Comparison of ENCODE assay signal across 15 mouse cellular contexts in the genomic region with DNA sequence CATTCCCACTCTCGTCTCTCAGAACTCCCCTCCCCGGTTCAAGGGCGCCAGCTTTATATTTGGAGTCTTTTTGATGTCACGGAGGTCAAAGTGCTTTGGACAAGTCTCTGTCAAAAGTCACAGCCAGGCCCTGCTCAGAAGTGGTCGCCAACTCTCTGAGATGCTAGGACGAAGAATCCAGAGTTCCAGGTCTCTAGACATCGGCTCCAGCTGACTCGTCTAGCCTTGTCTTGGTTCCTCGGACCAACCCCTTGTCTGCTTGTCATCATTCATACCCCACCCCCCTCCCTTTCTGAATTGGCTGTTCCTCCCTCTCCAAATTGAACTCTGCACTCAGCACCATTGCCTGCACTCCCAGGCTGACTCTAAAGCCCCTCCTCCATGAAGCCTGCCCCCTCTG. TPM values are rescaled to one million over a fixed set of nuclear protein-coding genes. Genes with fewer than 3 reads are reported as not detected.
DNase-seq lines count a peak whose midpoint lies in the region; ATAC-seq and TF ChIP-seq lines count a peak whose summit lies in the region.
"Had no signal": no experiment of that assay in that cellular context is flagged by ENCODE, and none has a peak within 500 bp of the region (broad histone marks: within the 10 kb centered on the region; RNA-seq: fewer than 3 reads in every experiment).

No protein-coding gene starts in this region.

- no peak for TF ChIP-seq EP300 in liver, postnatal 0 days (IDR thresholded peaks at IDR 0.05; ENCODE audit: low read depth)

- TF ChIP-seq CTCF in liver, adult 2 months (IDR thresholded peaks at IDR 0.05; ENCODE audit: low read depth, low read length) = no peak
- no peak for TF ChIP-seq CTCF in liver, postnatal 0 days (IDR thresholded peaks at IDR 0.05; ENCODE audit: low read depth)

- H3K9ac ChIP-seq in liver, adult 2 months (ENCODE audit: low read depth, low read length) = no peak overlapping the region
- no peak overlapping the region for H3K9ac ChIP-seq in liver, postnatal 0 days (replicated peaks)
- no peak overlapping the region for H3K9ac ChIP-seq in heart, embryonic 15.5 days
- H3K9ac ChIP-seq: forebrain, embryonic 15.5 days; midbrain, embryonic 13.5 days had no signal

- H3K4me2 ChIP-seq in liver, postnatal 0 days (ENCODE audit: low read depth, low read length) = no peak overlapping the region
- H3K4me2 ChIP-seq in heart, embryonic 15.5 days = peak overlapping the region; percentile 47
- H3K4me2 ChIP-seq: forebrain, embryonic 15.5 days had no signal

- no peaks in the 10 kb centered on the region for H3K4me1 ChIP-seq in liver, adult 2 months (ENCODE audit: control insufficient read depth, insufficient read depth, low read length)
- peaks cover 3% of the 10 kb centered on the region; the same call in 1 of the 2 replicates for H3K4me1 ChIP-seq in liver, postnatal 0 days (ENCODE audit: insufficient read depth)
- H3K4me1 ChIP-seq in heart, embryonic 15.5 days (replicated peaks) = peaks cover 50% of the 10 kb centered on the region

- peak; percentile 46 for DNase-seq in embryo, embryonic 10 days (ENCODE audit: low spot score)
- no peak for DNase-seq in embryo, embryonic 11 days
- DNase-seq in liver, adult 2 months (ENCODE audit: extremely low read depth, low read depth, low spot score) = peak; percentile 7
- DNase-seq in liver, postnatal 0 days = no peak
- DNase-seq in mesoderm, embryonic 11.5 days (ENCODE audit: low read depth, low spot score) = peak; percentile 23
- no peak for DNase-seq in left cerebral cortex, postnatal 25 days (ENCODE audit: low spot score in 2 of 2)
- DNase-seq: cerebellum, adult 2 months; layer of hippocampus, postnatal 36 days had no signal

- no peak overlapping the region for H3K4me3 ChIP-seq in liver, adult 2 months (ENCODE audit: insufficient read depth, low read depth, low read length)
- H3K4me3 ChIP-seq in liver, postnatal 0 days (ENCODE audit: low read depth, low read length) = no peak overlapping the region
- no peak overlapping the region for H3K4me3 ChIP-seq in heart, embryonic 15.5 days
- H3K4me3 ChIP-seq: forebrain, embryonic 15.5 days; midbrain, embryonic 13.5 days had no signal

- H3K9me3 ChIP-seq in liver, postnatal 0 days (ENCODE audit: low read length) = no peaks in the 10 kb centered on the region
- H3K9me3 ChIP-seq in heart, embryonic 15.5 days (replicated peaks) = no peaks in the 10 kb centered on the region
- H3K9me3 ChIP-seq: forebrain, embryonic 15.5 days; midbrain, embryonic 13.5 days had no signal

- H3K79me2 ChIP-seq in liver, adult 2 months (ENCODE audit: control insufficient read depth, insufficient read depth, low read length) = no peaks in the 10 kb centered on the region

- WGBS in liver, adult 2 months = 48% methylated on average over 9 of the region's 9 CpGs
- 61% methylated on average over 9 of the region's 9 CpGs for WGBS in liver, postnatal 0 days (ENCODE audit: insufficient replicate concordance)
- 41% methylated on average over 9 of the region's 9 CpGs for WGBS in heart, embryonic 15.5 days

- H3K27me3 ChIP-seq in liver, adult 2 months (ENCODE audit: control insufficient read depth, insufficient read depth, low read length) = no peaks in the 10 kb centered on the region
- H3K27me3 ChIP-seq in liver, postnatal 0 days (ENCODE audit: insufficient read depth, low read length) = peaks cover 17% of the 10 kb centered on the region
- peaks cover 12% of the 10 kb centered on the region for H3K27me3 ChIP-seq in heart, embryonic 15.5 days

- no peak for ATAC-seq in liver, postnatal 0 days
- no peak for ATAC-seq in heart, embryonic 15.5 days (replicated peaks; ENCODE audit: insufficient number of reproducible peaks, insufficient read depth, low FRiP score, low read depth)
- no peak for ATAC-seq in megakaryocyte progenitor cell, adult 5-6 weeks (replicated peaks; ENCODE audit: poor library complexity)

- TF ChIP-seq POLR2A in liver, adult 2 months (IDR thresholded peaks at IDR 0.05; ENCODE audit: extremely low read depth, insufficient read depth, low read length) = no peak

- intact Hi-C loops in left cerebral cortex, postnatal 25 days (cut with DNase I) = no loop called here

- no peak overlapping the region for H3K27ac ChIP-seq in liver, adult 2 months (replicated peaks; ENCODE audit: insufficient read depth, low read depth, low read length)
- no peak overlapping the region for H3K27ac ChIP-seq in liver, postnatal 0 days (ENCODE audit: low read depth)
- H3K27ac ChIP-seq in heart, embryonic 15.5 days = peak overlapping the region; percentile 80
- H3K27ac ChIP-seq: forebrain, embryonic 15.5 days had no signal

- no peaks in the 10 kb centered on the region for H3K36me3 ChIP-seq in liver, adult 2 months (ENCODE audit: control insufficient read depth, insufficient read depth, low read length)
- no peaks in the 10 kb centered on the region for H3K36me3 ChIP-seq in liver, postnatal 0 days (replicated peaks; ENCODE audit: insufficient read depth, low read length)
- H3K36me3 ChIP-seq in heart, embryonic 15.5 days = no peaks in the 10 kb centered on the region
- H3K36me3 ChIP-seq: forebrain, embryonic 15.5 days; midbrain, embryonic 13.5 days had no signal

RNA-seq across cellular contexts. Expression of a gene that starts 6.4 kb away (rescaled TPM):
- 1.6 and 3.3 TPM in 2 replicates for total RNA-seq in liver, adult 2 months (2014; rRNA removed)
- 2.3 TPM in 2 replicates for polyA plus RNA-seq in liver, adult 2 months (2012; rRNA removed)
- polyA plus RNA-seq in liver, postnatal 0 days (2015; fragmentation: Nextera tagmentation; extraction: Ambion mirVana) = 29.8 and 37.8 TPM in 2 replicates
- polyA plus RNA-seq in heart, embryonic 15.5 days (2015; fragmentation: Nextera tagmentation; extraction: Ambion mirVana) = 825 and 1,122 TPM in 2 replicates
- 10 to 100 TPM; 22.8 to 31.9 TPM for total RNA-seq in left cerebral cortex, postnatal 25 days (2021)
- not detected in 2 replicates for total RNA-seq in megakaryocyte progenitor cell, adult 5-6 weeks (2015)
- 0.07 TPM in 1 of 2 replicates, not detected in the other for total RNA-seq in megakaryocyte progenitor cell, adult 5-6 weeks (2017)

RNA-seq across cellular contexts. Expression of a gene that starts 37.8 kb away (rescaled TPM):
- total RNA-seq in liver, adult 2 months (2014; rRNA removed) = not detected in 2 replicates
- polyA plus RNA-seq in liver, adult 2 months (2012; rRNA removed) = 0.19 TPM in 1 of 2 replicates, not detected in the other
- polyA plus RNA-seq in liver, postnatal 0 days (2015; fragmentation: Nextera tagmentation; extraction: Ambion mirVana) = not detected in 2 replicates
- polyA plus RNA-seq in heart, embryonic 15.5 days (2015; fragmentation: Nextera tagmentation; extraction: Ambion mirVana) = 0.15 and 0.22 TPM in 2 replicates
- not detected for total RNA-seq in left cerebral cortex, postnatal 25 days (2021)
- total RNA-seq in megakaryocyte progenitor cell, adult 5-6 weeks (2015) = not detected in 2 replicates
- not detected in 2 replicates for total RNA-seq in megakaryocyte progenitor cell, adult 5-6 weeks (2017)
- total RNA-seq: adrenal gland, postnatal 14 days; hindbrain, postnatal 0 days; layer of hippocampus, postnatal 36 days; MEL had no signal
- polyA plus RNA-seq: cerebellum, adult 2 months; forebrain, embryonic 15.5 days; hindbrain, postnatal 0 days; midbrain, embryonic 13.5 days had no signal

RNA-seq across cellular contexts. Expression of a gene that starts 46.5 kb away (rescaled TPM):
- total RNA-seq in liver, adult 2 months (2014; rRNA removed) = 0.09 TPM in 1 of 2 replicates, not detected in the other
- polyA plus RNA-seq in liver, adult 2 months (2012; rRNA removed) = not detected in 2 replicates
- 0.13 and 0.96 TPM in 2 replicates for polyA plus RNA-seq in liver, postnatal 0 days (2015; fragmentation: Nextera tagmentation; extraction: Ambion mirVana)
- polyA plus RNA-seq in heart, embryonic 15.5 days (2015; fragmentation: Nextera tagmentation; extraction: Ambion mirVana) = 22.1 and 24.7 TPM in 2 replicates
- under 1 TPM in 1 of 2 experiments, not detected in 1; 0.46 TPM for total RNA-seq in left cerebral cortex, postnatal 25 days (2021)
- total RNA-seq in megakaryocyte progenitor cell, adult 5-6 weeks (2015) = not detected in 2 replicates
- not detected in 2 replicates for total RNA-seq in megakaryocyte progenitor cell, adult 5-6 weeks (2017)
- total RNA-seq: adrenal gland, postnatal 14 days; MEL had no signal
- polyA plus RNA-seq: forebrain, embryonic 15.5 days had no signal

Comparison
In these comparisons a context has a peak if more than half of its experiments do, and no peak if none do; other contexts are left out.
1. DNase-seq: peak in embryo, embryonic 10 days (single experiment), liver, adult 2 months (single experiment) and mesoderm, embryonic 11.5 days (single experiment); none in embryo, embryonic 11 days (single experiment), liver, postnatal 0 days (single experiment) and left cerebral cortex, postnatal 25 days (0 of 2).